Mouse (Mus musculus) heart, postnatal 0 days (tissue): ENCODE results near the gene Akap12.
A peak's percentile ranks its signal among the peaks of the same experiment; 100 is the strongest.

Source experiments
- CTCF ChIP-seq: IDR thresholded peaks from 2 replicates; pipeline ENCODE4 v1.5.1; 2016; ENCODE audit warnings: antibody characterized with exemption, control low read depth, low read depth
- EP300 ChIP-seq: IDR thresholded peaks from 2 replicates; pipeline ENCODE4 v1.6.1; 2016; ENCODE audit warnings: antibody characterized with exemption, low read depth

GRCm38 (mm10) chr10:4391851-4392250 is 125.7 kb downstream of the Akap12 start:
- TF ChIP-seq CTCF, result peak; percentile 64
- no peak for TF ChIP-seq EP300
